9 mouse cellular contexts compared by ENCODE assay signal in the genomic region with DNA sequence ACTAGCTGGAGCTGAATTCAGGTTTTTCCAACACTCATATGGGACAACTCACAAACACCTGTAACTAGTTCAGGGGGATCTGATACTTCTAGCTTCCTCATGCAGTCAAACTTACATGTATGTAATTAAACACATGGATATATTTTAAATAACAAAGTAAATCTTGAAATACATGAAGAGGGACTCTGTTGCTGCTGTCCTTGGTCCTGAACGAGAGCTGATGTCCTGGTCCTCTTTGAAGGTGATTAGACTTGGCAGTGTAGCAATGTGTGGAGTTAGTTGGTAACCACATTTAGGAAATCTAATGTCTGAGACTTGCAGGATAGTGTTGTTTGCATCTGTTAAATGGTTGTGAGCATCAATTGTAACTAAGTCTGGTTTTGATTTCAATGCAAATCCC.
DNase-seq lines count a peak whose midpoint lies in the region; ATAC-seq and TF ChIP-seq lines count a peak whose summit lies in the region.
"Had no signal": no experiment of that assay in that cellular context is flagged by ENCODE, and none has a peak within 500 bp of the region (broad histone marks: within the 10 kb centered on the region; RNA-seq: fewer than 3 reads in every experiment).

No protein-coding gene starts in this region.

- no peaks in the 10 kb centered on the region for H3K27me3 ChIP-seq in thymus, adult 2 months (ENCODE audit: control insufficient read depth, insufficient read depth, low read length)
- H3K27me3 ChIP-seq in limb, embryonic 10.5 days (ENCODE audit: low read depth, poor library complexity, severe bottlenecking), result no peaks in the 10 kb centered on the region
- no peaks in the 10 kb centered on the region for H3K27me3 ChIP-seq in intestine, postnatal 0 days (replicated peaks; ENCODE audit: control insufficient read depth, insufficient read depth, low read length)
- H3K27me3 ChIP-seq: embryonic facial prominence, embryonic 15.5 days; stomach, embryonic 15.5 days had no signal

- intact Hi-C loops in left cerebral cortex, adult 2 months (cut with DNase I), result no loop called here

- no peaks in the 10 kb centered on the region for H3K9me3 ChIP-seq in limb, embryonic 10.5 days (replicated peaks)
- no peaks in the 10 kb centered on the region for H3K9me3 ChIP-seq in intestine, postnatal 0 days (ENCODE audit: control insufficient read depth)
- H3K9me3 ChIP-seq: embryonic facial prominence, embryonic 15.5 days; stomach, embryonic 15.5 days had no signal

- no peaks in the 10 kb centered on the region for H3K4me1 ChIP-seq in thymus, adult 2 months (replicated peaks; ENCODE audit: control insufficient read depth, insufficient read depth, low read length)
- H3K4me1 ChIP-seq in limb, embryonic 10.5 days, result no peaks in the 10 kb centered on the region
- H3K4me1 ChIP-seq in intestine, postnatal 0 days (replicated peaks; ENCODE audit: control insufficient read depth, insufficient read depth, low read length), result no peaks in the 10 kb centered on the region
- H3K4me1 ChIP-seq: embryonic facial prominence, embryonic 15.5 days; stomach, embryonic 15.5 days had no signal

- no peak for TF ChIP-seq CTCF in thymus, adult 2 months (IDR thresholded peaks at IDR 0.05; ENCODE audit: borderline replicate concordance, control insufficient read depth, extremely low read depth, insufficient read depth, low read length, poor library complexity)
- TF ChIP-seq CTCF in left cerebral cortex, adult 2 months (IDR thresholded peaks at IDR 0.05), result no peak
- TF ChIP-seq CTCF in intestine, postnatal 0 days (IDR thresholded peaks at IDR 0.05; ENCODE audit: low read depth), result no peak

- H3K27ac ChIP-seq in thymus, adult 2 months (ENCODE audit: control insufficient read depth, insufficient read depth, low read length), result no peak overlapping the region
- no peak overlapping the region for H3K27ac ChIP-seq in limb, embryonic 10.5 days
- H3K27ac ChIP-seq in left cerebral cortex, adult 2 months, result no peak overlapping the region
- H3K27ac ChIP-seq in intestine, postnatal 0 days (ENCODE audit: low read depth, low read length), result no peak overlapping the region
- H3K27ac ChIP-seq: embryonic facial prominence, embryonic 15.5 days; stomach, embryonic 15.5 days had no signal

- H3K36me3 ChIP-seq in thymus, adult 2 months (ENCODE audit: control insufficient read depth, insufficient read depth, low read length), result peaks cover 18% of the 10 kb centered on the region
- peaks cover 34% of the 10 kb centered on the region for H3K36me3 ChIP-seq in limb, embryonic 10.5 days
- H3K36me3 ChIP-seq in intestine, postnatal 0 days (ENCODE audit: control insufficient read depth, insufficient read depth), result peaks cover 12% of the 10 kb centered on the region

- DNase-seq in thymus, adult 2 months, result peak; percentile 34
- DNase-seq in thymus, adult 18-20 months, result no peak
- peak; percentile 47 for DNase-seq in c-Kit-positive CD71-positive TER-119-positive erythroid progenitor cells, embryonic 14.5 days (ENCODE audit: low spot score)
- DNase-seq in limb, embryonic 10.5 days (ENCODE audit: low spot score), result peak; percentile 51
- DNase-seq in thymus, postnatal 25 days, result peak; percentile 33
- DNase-seq in left cerebral cortex, adult 2 months (ENCODE audit: extremely low spot score in 1 of 2, low spot score in 2 of 2), result no peak

- H3K4me3 ChIP-seq in thymus, adult 2 months (ENCODE audit: control insufficient read depth, insufficient read depth, low read length), result no peak overlapping the region
- H3K4me3 ChIP-seq in limb, embryonic 10.5 days, result no peak overlapping the region
- no peak overlapping the region for H3K4me3 ChIP-seq in left cerebral cortex, adult 2 months
- no peak overlapping the region for H3K4me3 ChIP-seq in intestine, postnatal 0 days (ENCODE audit: low read depth, low read length)
- H3K4me3 ChIP-seq: embryonic facial prominence, embryonic 15.5 days; stomach, embryonic 15.5 days had no signal

- H3K4me2 ChIP-seq in intestine, postnatal 0 days (replicated peaks; ENCODE audit: low read depth), result no peak overlapping the region
- H3K4me2 ChIP-seq: embryonic facial prominence, embryonic 15.5 days; stomach, embryonic 15.5 days had no signal

- 80% methylated on average over 1 of the region's 1 CpGs for WGBS in thymus, adult 2 months
- 76% methylated on average over 1 of the region's 1 CpGs for WGBS in limb, embryonic 10.5 days
- WGBS in intestine, postnatal 0 days, result 70% methylated on average over 1 of the region's 1 CpGs

- no peak for ATAC-seq in intestine, postnatal 0 days

- no peak for TF ChIP-seq POLR2A in thymus, adult 2 months (IDR thresholded peaks at IDR 0.05; ENCODE audit: control insufficient read depth, extremely low read depth, insufficient read depth, low read length, poor library complexity)

- H3K9ac ChIP-seq in intestine, postnatal 0 days (ENCODE audit: low read depth, low read length), result no peak overlapping the region
- H3K9ac ChIP-seq: embryonic facial prominence, embryonic 15.5 days; stomach, embryonic 15.5 days had no signal

Comparison
In these comparisons a context has a peak if more than half of its experiments do, and no peak if none do; other contexts are left out.
1. DNase-seq: peak in thymus, adult 2 months (single experiment), c-Kit-positive CD71-positive TER-119-positive erythroid progenitor cells, embryonic 14.5 days (single experiment), limb, embryonic 10.5 days (single experiment) and thymus, postnatal 25 days (single experiment); none in thymus, adult 18-20 months (0 of 2) and left cerebral cortex, adult 2 months (0 of 2).